Mouse (Mus musculus) brain, embryonic 14.5 days (tissue): ENCODE measurements around the gene Majin.

Experiments used
- CTCF ChIP-seq: fragments of 200-500 bp; IDR thresholded peaks from 2 replicates; pipeline ENCODE4 v1.5.1; 2012; ENCODE audit warnings: inconsistent platforms, mild to moderate bottlenecking, moderate library complexity, borderline replicate concordance; ENCODE audit not compliant: insufficient read depth, insufficient read length; ENCODE audit errors: extremely low read depth
- POLR2A ChIP-seq: fragments of 200-500 bp; IDR thresholded peaks from 2 replicates; pipeline ENCODE4 v1.6.1; 2012; ENCODE audit warnings: mild to moderate bottlenecking, inconsistent platforms, borderline replicate concordance; ENCODE audit not compliant: poor library complexity, insufficient read depth, insufficient read length, severe bottlenecking; ENCODE audit errors: extremely low read depth

DNA sequence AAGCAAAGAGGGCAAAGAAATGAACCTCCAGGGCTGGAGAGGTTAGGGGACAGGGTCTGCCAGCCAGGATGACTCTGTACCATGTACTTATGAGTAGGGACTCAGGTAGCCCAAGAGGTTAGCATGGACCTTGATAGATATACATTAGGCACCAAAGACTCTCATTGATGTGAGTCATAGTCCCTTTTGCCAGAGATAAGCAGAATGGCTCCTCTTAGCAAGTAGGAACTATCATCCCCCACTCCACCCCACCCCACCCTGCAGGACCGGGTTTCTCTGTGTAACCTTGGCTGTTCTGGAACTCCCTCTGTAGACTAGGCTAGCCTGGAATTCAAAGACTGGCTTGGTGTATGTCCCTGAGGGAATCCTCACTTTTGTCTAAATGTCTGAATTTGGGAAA, 55.9 kb downstream of the Majin start:
- TF ChIP-seq POLR2A: no peak
- TF ChIP-seq CTCF: no peak
